Mouse (Mus musculus) testis, adult 2 months (tissue): ENCODE data around the gene Bhlha15. TPM values are rescaled to one million over a fixed set of nuclear protein-coding genes. Genes with fewer than 3 reads are reported as not detected.
A peak's percentile ranks its signal among the peaks of the same experiment; 100 is the strongest.

Experiments used
- H3K27ac ChIP-seq: fragments of 200-500 bp; 2 replicates; pipeline ENCODE4 v1.5.1; 2012; ENCODE audit warnings: low read depth, low read length; ENCODE audit not compliant: control insufficient read depth, insufficient read depth
- H3K27me3 ChIP-seq: fragments of 200-500 bp; 2 replicates; pipeline ENCODE4 v1.6.1; 2012; ENCODE audit warnings: mild to moderate bottlenecking, low read length, moderate library complexity; ENCODE audit not compliant: control insufficient read depth, insufficient read depth
- H3K36me3 ChIP-seq: fragments of 200-500 bp; 2 replicates; pipeline ENCODE4 v1.6.1; 2012; ENCODE audit warnings: mild to moderate bottlenecking, low read length; ENCODE audit not compliant: control insufficient read depth, insufficient read depth
- H3K4me1 ChIP-seq: fragments of 200-500 bp; 2 replicates; pipeline ENCODE4 v1.6.1; 2012; ENCODE audit warnings: low read length; ENCODE audit not compliant: control insufficient read depth, insufficient read depth
- H3K4me3 ChIP-seq: fragments of 200-500 bp; 2 replicates; pipeline ENCODE4 v1.5.1; 2012; ENCODE audit warnings: low read depth, mild to moderate bottlenecking, low read length, moderate library complexity, mixed read lengths; ENCODE audit not compliant: control insufficient read depth
- CTCF ChIP-seq: fragments of 200-500 bp; IDR thresholded peaks from 2 replicates; pipeline ENCODE4 v1.5.1; 2012; ENCODE audit warnings: low read depth, mild to moderate bottlenecking, inconsistent platforms, low read length, moderate library complexity; ENCODE audit not compliant: control insufficient read depth, insufficient read depth, insufficient replicate concordance
- POLR2A ChIP-seq: fragments of 200-500 bp; IDR thresholded peaks from 2 replicates; pipeline ENCODE4 v1.6.1; 2012; ENCODE audit warnings: low read depth, mild to moderate bottlenecking, inconsistent platforms, low read length, moderate library complexity; ENCODE audit not compliant: control insufficient read depth
- polyA plus RNA-seq: library from polyadenylated mRNA; depleted of rRNA; stranded (reverse); fragments of >200 nt; gene quantifications from 2 replicates; pipeline ENCODE4 v1.2.3, GENCODE M21; 2012; rRNA removed

Gene Bhlha15
- 0.11 and 0.16 TPM in 2 replicates for polyA plus RNA-seq

DNA sequence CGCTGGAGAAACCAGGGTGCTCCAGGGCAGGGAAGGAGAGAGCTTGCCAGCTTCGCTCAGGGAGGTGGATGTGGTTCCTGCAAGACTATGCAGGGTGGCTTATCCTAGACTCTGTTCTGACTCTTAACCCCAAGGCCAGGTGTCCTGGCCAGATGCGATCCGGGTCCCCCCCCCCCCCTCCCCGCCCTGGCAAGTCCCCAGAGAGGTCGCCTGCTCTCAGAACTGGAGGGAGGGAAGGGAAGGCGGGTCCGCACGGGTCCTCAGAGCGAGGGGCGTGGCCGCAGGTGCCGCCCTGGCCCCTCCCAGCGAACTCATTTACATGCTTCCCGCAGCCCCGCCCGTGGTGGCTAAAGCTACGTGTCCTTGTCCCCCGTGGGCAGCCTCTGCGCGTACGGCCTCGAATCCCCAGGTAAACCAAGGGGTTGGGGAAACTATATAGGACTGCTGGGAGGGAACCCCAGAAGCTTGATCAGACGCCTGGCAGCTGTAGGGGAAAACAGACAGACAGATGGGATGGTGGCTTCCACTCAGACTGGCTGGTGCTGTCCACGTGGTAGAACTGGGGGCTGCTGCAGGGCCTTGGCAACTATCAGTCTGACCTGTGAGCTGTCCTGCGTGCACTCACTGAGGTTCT, at the start of gene Bhlha15:
Gene Bhlha15, plus strand, starts transcription at position 337 of the 634 bp plus-strand sequence.
- Histone ChIP-seq H3K27ac (no peak within 1 kb of the TSS), H3K36me3 (peaks cover 2% of the 10 kb centered on the region; the same call in 1 of the 2 replicates), H3K27me3 (no peaks in the 10 kb centered on the region), H3K4me1 (peaks cover 13% of the 10 kb centered on the region), H3K4me3 (peak within 1 kb of the TSS; percentile 8; the same call in 1 of the 2 replicates)
- TF ChIP-seq CTCF (no peak), POLR2A (no peak)

DNA sequence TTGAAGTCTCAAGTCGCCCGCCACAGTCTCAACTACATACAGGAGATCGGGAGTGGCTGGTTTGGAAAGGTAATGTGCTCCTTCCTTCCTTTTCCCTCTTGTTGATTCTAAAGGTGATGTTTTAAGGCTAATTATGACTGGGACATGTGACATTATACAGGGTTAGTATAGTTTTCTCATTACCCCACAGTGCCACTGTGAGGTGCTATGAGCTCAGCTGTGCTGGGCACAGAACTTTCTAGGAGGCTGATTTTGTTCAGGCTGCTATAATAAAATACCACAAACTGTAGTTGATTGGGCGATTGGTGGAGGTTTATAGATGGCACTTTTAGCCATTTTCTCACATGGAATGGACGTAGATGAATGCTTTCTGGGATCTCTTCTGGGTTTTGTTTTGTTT, 46.6 kb upstream of the Bhlha15 start:
- no peak overlapping the region for H3K4me3 ChIP-seq
- no peaks in the 10 kb centered on the region for H3K4me1 ChIP-seq
- no peak overlapping the region for H3K27ac ChIP-seq
- peaks cover 4% of the 10 kb centered on the region; the same call in 1 of the 2 replicates for H3K36me3 ChIP-seq
- no peaks in the 10 kb centered on the region for H3K27me3 ChIP-seq
- no peak for TF ChIP-seq POLR2A
- no peak for TF ChIP-seq CTCF

DNA sequence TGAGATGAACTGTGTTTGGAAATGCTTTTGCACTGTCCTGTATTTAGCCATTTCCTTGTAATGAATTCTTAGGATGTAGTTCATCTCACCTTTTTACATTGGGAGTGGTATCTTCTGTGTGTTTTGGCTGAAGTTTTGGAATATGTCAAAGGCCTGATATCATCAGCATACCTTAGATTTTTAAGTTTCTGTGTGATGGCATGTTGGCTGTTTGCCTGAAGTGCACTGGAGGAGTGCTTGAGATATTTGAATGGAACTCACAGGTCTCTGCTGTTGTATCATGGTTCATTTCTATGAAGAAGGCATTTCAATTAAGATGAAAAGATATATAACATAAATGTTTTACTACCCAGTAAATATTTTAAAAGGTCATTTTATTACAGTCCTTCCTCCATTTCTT, 43.2 kb upstream of the Bhlha15 start:
- Histone ChIP-seq H3K36me3 (peaks cover 8% of the 10 kb centered on the region; the same call in 1 of the 2 replicates), H3K27ac (no peak overlapping the region)

DNA sequence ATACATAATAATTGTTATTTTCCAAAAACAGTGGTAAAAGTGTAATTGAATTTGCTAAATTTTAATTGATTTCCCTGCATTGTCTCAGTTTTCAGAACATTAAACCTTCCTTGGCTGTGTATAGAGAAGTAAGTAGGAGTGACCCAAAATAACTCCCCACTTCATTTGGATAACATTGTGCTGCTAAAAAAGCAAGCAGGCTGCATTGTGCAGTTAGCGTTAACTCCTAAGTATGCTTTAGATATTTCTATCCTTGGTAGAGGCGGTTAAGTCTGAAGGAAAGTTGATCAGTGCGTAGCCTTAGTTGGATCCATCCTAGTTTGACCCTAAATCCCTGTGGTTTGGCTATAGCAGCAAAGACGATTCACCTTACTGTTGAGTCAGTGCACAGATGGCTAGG, 40.6 kb upstream of the Bhlha15 start:
- Histone ChIP-seq H3K4me1 (no peaks in the 10 kb centered on the region), H3K36me3 (peaks cover 8% of the 10 kb centered on the region; the same call in 1 of the 2 replicates), H3K4me3 (no peak overlapping the region), H3K27ac (no peak overlapping the region), H3K27me3 (no peaks in the 10 kb centered on the region)
- TF ChIP-seq POLR2A = no peak

More for the DNA sequence above, 43.2 kb upstream of the Bhlha15 start:
- no peaks in the 10 kb centered on the region for H3K27me3 ChIP-seq
- H3K4me1 ChIP-seq = no peaks in the 10 kb centered on the region
- no peak overlapping the region for H3K4me3 ChIP-seq
- no peak for TF ChIP-seq CTCF
- TF ChIP-seq POLR2A = no peak

DNA sequence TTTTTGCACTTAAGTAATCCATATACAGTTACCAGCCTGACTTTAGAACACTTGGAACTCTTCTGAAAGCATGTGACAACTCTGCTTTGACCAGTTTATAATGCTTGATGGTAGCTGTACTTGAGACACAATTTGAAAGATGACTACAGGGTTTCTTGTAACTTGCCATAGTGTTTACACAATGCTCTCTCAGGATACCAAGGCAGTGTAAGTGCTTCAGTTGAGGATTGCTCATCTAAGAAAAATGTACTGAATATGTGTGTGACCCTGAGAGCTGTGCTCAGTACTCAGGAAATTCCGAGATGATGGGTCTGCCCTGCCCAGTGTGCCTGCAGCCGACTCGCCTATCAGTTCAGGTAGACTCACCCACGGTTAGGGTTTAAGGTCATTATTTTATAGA, 38.8 kb upstream of the Bhlha15 start:
- Histone ChIP-seq H3K36me3 (peaks cover 6% of the 10 kb centered on the region; the same call in 1 of the 2 replicates), H3K4me3 (no peak overlapping the region), H3K4me1 (no peaks in the 10 kb centered on the region), H3K27me3 (no peaks in the 10 kb centered on the region), H3K27ac (no peak overlapping the region)
- TF ChIP-seq POLR2A = no peak
- TF ChIP-seq CTCF = no peak

DNA sequence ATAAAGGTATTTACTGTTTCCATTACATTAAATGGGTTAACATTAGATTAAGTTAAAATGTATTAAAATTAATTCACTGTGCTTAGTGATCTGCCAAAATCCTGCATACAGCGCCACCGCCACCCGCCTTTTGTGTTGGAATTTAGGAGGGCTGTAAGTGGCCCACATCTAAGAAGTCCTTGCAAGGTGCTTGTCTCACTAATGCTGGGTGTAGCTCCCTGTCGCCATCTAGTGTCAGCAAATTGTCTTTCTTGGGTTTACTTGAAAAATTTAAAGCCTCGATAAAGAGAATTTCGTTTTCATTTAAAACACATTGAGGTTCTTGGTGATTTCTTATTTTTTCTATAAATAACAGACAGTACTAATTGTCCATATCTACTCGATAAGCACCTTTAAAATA, 35.6 kb upstream of the Bhlha15 start:
- Histone ChIP-seq H3K36me3 (peaks cover 2% of the 10 kb centered on the region; the same call in 1 of the 2 replicates), H3K27me3 (no peaks in the 10 kb centered on the region), H3K27ac (no peak overlapping the region), H3K4me1 (no peaks in the 10 kb centered on the region), H3K4me3 (no peak overlapping the region)
- no peak for TF ChIP-seq CTCF
- no peak for TF ChIP-seq POLR2A

DNA sequence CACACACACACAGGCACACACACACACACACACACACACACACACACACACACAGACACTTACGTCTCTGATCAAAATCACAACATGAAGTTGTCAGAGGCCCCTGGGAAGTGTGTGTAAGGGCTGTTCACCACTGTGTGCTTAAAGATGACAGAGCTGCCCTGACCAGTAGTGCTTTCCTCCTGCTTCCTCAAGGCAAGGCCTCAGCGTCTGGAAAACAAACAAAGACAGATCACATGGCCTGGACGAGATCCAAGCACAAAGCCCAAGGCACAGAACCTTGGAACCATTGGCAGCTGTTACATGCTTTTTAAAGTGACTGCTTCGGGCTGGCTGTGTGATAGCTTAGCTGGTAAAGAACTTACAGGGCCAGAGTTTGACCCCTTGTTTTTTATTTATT, 31.5 kb upstream of the Bhlha15 start:
- no peaks in the 10 kb centered on the region for H3K4me1 ChIP-seq
- peaks cover 3% of the 10 kb centered on the region for H3K36me3 ChIP-seq
- no peak overlapping the region for H3K4me3 ChIP-seq
- no peak overlapping the region for H3K27ac ChIP-seq
- TF ChIP-seq CTCF (no peak), POLR2A (no peak)
- H3K27me3 ChIP-seq = no peaks in the 10 kb centered on the region

DNA sequence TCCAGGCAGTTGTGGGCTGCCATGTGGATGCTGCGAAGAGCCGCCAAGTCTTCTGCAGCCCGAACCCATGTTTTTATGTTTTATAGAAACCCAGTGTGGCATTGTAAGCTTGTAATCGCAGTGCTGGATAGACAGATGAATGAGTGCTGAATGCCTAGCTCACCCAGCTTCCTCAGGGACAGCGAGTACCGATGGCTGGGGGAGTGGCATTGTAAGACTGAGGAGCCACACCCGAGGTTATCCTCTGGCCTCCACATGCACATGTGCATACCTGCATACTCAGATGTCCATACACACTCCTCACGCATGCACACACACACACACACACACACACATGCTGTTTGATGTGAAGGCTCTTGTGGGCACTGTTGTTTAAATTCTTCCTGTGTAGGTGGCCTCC, 30.9 kb upstream of the Bhlha15 start:
- no peak for TF ChIP-seq POLR2A
- TF ChIP-seq CTCF = no peak
- Histone ChIP-seq H3K27ac (no peak overlapping the region), H3K36me3 (peaks cover 3% of the 10 kb centered on the region)

More for the DNA sequence above, 30.9 kb upstream of the Bhlha15 start:
- no peaks in the 10 kb centered on the region for H3K4me1 ChIP-seq
- H3K4me3 ChIP-seq = no peak overlapping the region
- H3K27me3 ChIP-seq = no peaks in the 10 kb centered on the region
